Mouse (Mus musculus) c-Kit-positive CD71-negative TER-119-negative erythroid progenitor cells, embryonic 14.5 days (primary cell): ENCODE data around the gene Gtf2h4.

Experiments
- DNase-seq: peaks from one replicate; pipeline ENCODE4 v3.0.0-alpha.2; 2013; ENCODE audit warnings: low read depth

The Gtf2h4 gene

DNA sequence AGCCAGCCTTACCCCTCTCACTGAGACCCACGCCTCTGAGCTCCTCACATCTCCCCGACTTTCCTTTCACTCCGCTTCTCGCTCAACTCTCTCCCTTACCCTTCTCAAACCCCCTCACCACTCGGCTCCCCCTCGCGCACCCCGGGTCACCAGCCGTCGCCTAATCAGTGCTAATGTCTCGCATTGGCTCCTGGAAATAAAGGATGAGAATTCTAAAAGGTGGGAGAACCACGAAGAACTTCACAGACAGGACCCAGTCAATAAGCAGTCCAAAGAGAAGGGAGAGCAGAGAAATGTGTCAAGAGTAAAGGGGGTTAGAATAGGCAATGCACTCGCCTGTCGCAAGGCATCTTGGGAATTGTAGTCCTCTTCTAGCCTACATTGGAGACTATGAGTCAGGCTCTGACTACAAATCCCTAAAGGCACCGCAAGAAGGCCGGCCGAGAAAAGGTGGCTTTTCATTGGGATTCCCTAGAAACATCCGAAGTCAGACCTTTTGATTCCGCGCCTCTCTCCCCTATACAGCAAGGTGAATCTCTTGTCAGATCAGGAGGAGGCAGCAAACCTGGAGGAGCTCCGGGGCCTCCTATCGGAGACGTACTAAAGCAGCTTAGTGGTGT is at the start of gene Gtf2h4:
Gene Gtf2h4, minus strand, starts transcription at position 324 of the 620 bp plus-strand sequence.
- DNase-seq: peak; percentile 94

GRCm38 (mm10) chr17:35721676-35722075 is 48.1 kb upstream of the Gtf2h4 start:
- no peak for DNase-seq

DNA sequence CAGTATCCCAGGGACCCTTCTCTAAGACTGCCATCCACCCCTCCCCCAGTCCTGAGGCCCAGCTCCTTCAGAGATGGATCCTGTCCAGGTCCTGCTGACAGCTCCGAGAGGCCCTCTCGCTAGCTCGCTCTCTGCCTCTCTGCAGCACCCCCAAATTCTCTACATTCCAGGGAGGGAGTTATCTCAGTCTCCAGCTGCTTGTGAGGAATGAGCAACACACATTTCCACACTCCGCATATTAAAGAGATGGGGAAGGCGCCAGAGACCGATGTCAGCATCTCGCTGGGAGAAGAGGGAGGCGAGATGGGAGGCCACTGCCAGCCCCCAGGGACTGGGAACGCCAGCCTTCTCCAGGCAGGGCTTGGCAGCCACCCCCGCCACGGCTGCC is 46.8 kb upstream of the Gtf2h4 start:
- no peak for DNase-seq

DNA sequence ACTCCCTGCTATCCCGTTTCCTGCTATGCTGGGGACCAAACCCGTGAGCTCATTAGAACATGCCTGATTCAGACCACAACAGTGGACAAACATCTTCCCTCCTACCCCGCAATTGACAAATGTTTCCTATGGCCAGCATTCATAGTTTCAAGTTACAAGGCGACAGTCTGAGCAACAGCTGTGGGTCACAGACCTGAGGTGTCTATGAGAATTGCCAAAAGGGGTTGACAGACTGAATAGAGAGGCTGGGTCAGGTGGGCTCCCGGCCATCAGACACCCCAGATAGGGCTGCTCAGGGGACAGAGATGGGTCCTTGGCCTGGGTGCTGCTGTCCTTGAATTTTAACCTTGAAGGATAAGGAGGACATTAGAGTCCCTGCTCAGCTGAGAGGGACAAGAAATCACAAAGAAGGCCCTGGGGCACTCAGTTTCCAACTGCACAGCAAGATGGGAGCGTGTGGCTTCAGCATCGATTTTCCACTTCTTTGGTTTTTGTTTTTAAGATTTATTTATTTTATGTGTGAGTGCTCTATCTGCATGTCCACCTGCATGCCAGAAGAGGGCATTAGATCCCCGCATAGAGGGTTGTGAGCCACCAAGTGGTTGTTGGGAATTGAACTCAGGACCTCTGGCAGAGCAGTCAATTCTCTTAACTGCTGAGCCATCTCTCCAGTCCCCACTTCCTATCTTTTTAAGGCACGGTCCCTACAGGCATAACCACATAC is 46.2 kb upstream of the Gtf2h4 start:
- DNase-seq: no peak

GRCm38 (mm10) chr17:35717080-35717479 is 43.5 kb upstream of the Gtf2h4 start:
- DNase-seq: no peak

DNA sequence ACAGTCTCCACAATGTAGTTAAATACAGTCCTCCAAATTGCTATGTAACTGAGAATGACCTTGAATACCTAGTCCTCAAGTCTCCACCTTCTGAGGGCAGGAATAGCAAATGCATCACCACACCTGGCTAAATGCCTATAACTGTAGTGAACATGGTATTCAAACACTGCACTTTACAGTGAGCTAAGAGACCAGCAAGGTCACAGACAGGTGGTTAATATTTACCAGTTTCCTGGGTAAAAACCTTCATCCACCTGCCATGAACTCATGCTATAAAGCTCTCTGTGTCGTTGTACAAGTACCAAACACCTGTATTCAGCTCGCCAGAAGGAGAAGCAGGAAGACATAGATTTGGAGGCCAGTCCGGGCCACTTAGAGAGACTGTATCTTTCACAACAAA is 42.6 kb upstream of the Gtf2h4 start:
- no peak for DNase-seq

GRCm38 (mm10) chr17:35710705-35711347 is 37.3 kb upstream of the Gtf2h4 start:
- DNase-seq: no peak

DNA sequence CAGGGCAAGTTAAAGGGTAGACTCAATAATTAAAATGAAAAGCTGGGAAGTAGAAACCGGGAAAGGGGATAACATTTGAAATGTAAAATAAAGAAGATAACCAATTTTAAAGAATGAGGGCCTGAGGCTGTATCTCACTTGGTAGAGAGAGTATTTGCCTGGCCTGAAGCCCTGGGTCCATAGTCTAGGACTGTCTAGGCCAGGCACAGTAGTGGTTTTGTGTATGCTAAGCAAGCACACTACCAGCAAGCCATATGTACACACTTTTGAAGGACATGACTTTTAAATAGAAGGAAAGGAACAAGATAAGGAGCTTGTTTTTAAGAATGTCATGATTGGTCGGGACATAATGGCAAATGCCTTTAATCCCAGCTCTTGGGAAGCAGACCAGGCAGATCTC is 35.1 kb upstream of the Gtf2h4 start:
- no peak for DNase-seq

- no peak for DNase-seq
These were observed 34.4 kb upstream of the Gtf2h4 start for GRCm38 (mm10) chr17:35707929-35708328.

GRCm38 (mm10) chr17:35705836-35706235 is 32.3 kb upstream of the Gtf2h4 start:
- no peak for DNase-seq

- no peak for DNase-seq
These were observed 31.3 kb upstream of the Gtf2h4 start, which contains the start of gene Ddr1 for GRCm38 (mm10) chr17:35704621-35705464. Gene Ddr1, minus strand, starts transcription at chr17:35704621.

DNA sequence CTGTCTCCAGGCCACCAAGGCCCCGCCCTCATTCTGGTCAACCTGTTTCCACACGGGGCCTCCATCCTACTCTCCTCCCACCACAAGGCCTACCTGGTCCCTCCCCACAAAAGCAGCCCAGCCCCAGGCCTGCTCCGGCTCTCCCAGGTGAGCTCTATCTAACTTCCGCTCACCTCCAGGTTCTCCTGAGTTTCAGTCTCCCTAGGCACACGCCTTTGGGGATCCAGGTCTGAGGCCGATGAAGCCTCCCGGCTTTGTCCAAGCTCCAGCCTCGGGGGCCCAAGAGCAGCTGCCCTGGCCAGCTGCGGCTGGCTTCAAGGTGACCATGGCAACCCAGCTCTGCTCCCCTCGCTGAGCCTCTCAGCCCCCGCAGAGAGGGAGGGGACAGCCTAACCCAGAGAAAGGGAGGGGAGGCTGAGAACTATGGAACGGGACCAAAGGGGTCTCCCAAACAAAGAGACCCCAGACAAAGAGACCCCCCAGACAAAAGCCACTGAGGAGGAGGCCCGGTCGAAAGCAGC is 30.3 kb upstream of the Gtf2h4 start:
- no peak for DNase-seq

- DNase-seq: no peak
These were observed 29.5 kb upstream of the Gtf2h4 start for GRCm38 (mm10) chr17:35703065-35703464.

GRCm38 (mm10) chr17:35702605-35703004 is 29.1 kb upstream of the Gtf2h4 start:
- no peak for DNase-seq

DNA sequence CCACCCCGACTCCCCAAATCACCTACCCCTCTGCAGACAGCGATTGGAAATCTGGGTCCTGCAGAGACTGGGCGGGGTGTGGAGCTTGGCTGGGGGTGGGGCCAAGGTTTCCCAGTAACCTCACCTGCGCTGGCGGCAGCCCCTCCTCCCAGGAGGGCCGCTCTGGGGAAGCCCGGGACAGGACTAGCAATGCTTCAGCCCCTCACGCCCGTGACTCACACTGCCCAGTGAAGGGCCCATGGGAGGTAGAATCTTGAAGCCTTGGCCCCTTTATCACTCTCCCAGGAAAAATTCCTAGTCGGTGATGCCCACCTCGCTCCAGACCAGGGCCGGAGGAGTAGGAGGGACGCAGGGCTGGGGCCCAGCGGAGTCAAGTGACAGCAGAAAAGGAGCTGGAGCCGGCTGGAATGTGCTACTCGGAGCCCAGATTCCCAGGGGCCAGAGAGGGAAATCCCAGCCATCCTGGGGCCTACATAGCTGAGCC is 28.5 kb upstream of the Gtf2h4 start:
- no peak for DNase-seq

DNA sequence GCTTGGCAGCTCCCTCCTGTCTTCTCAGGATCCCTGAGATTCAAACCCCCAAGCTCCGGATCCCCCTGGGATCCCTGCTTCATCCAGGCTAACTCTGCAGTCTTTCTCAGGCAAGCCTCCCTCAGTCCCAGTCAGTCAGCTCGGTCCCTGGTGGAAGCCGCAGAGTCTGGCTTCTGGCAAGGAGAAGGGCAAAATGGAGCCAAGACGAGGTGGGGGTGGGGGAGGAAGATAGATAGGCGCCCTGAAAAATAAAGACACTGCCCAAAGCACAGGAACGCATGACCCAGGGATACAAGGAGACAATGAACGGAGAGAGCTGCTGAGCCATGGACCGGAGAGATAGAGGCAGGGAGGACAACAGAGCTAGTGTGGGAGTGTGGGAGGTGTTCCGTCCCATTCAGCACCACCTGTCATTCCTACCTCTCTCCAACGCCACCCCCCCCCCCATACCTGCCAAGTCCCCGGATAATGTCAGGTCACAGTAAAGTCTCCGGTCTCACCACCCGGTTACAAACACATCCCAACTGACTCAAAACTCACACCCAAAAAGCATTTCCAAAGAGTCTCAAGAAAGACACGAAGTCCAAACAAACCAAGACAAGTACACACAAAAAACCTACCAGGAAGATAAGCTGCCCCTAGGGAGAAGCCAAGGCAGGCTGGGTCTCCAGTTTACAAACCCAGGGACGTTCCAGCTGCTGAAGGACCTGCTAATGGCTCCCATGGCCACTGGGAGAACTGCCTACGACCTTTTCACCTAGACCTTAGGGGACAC is 27.9 kb upstream of the Gtf2h4 start:
- DNase-seq: no peak

DNA sequence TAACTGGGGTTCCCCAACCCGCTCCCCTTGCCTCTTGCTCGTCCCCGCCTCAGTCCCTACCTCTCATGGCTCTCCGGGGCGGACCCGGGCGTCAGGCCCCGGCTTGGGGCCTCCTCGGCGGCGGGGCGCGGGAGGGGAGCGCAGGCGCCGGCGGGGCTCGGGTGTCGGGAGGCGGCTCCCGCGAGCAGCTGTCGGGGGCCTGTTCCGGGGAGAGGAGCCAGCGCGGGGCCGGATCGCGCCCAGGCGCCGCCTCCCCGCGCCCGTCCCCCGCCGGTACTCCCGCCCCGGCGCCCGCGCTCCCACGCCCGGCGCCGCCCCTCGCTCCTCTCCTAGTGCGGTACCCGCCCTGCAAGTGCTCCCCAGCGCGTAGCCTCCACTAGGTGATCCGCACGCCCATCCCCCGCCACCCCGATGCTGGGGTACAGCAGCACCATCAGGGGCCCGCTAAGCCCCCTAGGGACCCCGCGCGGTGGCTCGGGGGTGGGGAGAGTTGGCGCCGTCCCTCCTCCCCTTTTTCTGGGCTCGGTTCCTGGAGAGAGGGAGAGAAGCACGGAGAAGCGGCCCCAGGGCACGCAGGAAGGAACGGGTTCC is 26.9 kb upstream of the Gtf2h4 start:
- DNase-seq: no peak

DNA sequence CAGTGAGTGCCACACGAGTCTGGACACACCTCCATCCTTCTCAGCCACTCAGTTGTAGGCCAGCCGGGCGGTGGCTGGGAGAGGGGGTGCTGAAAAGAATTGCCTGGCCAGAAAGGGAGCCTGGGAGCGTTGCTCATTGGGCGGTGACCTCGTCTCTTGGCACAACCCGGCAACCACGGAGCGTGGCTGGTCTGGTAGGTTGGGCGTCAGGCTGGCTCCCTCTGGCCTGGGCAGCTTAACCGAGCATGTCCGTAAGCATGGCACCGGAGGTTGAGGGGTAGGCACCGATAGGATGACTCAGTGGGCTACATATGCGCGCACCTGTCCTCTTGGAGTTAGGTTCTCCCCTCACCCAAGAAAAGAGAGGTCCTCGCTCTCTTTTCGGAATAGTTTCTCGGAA is 26.4 kb upstream of the Gtf2h4 start:
- DNase-seq: no peak

GRCm38 (mm10) chr17:35698501-35698883 is 25.0 kb upstream of the Gtf2h4 start:
- DNase-seq: no peak

- DNase-seq: no peak
These were observed 24.4 kb upstream of the Gtf2h4 start for GRCm38 (mm10) chr17:35697759-35698500.
